Mouse (Mus musculus): ENCODE results near the gene Car6. TPM values are rescaled to one million over a fixed set of nuclear protein-coding genes. Genes with fewer than 3 reads are reported as not detected.
A peak's percentile ranks its signal among the peaks of the same experiment; 100 is the strongest.

Car6 gene
- polyA plus RNA-seq, 1 experiment from 2014 or later: not detected

- Histone ChIP-seq H3K4me2 (replicated peaks; ENCODE audit: low read depth, low read length) (no peak overlapping the region), H3K9me3 (ENCODE audit: control insufficient read depth, low read depth, low read length) (no peaks in the 10 kb centered on the region), H3K4me3 (ENCODE audit: low read depth, low read length) (no peak overlapping the region), H3K27ac (ENCODE audit: low read length) (no peak overlapping the region), H3K4me1 (ENCODE audit: control insufficient read depth, insufficient read depth, low read length) (no peaks in the 10 kb centered on the region), H3K36me3 (ENCODE audit: control insufficient read depth, insufficient read depth, low read length) (no peaks in the 10 kb centered on the region), H3K27me3 (ENCODE audit: control insufficient read depth, insufficient read depth, low read length) (no peaks in the 10 kb centered on the region), H3K9ac (replicated peaks; ENCODE audit: low read depth, low read length) (no peak overlapping the region)
- no peak for ATAC-seq (ENCODE audit: insufficient number of reproducible peaks, insufficient read depth, low FRiP score, low read depth)
- WGBS: 63% methylated on average over 4 of the region's 4 CpGs
Measured at GRCm38 (mm10) chr4:150146286-150146685, 54.8 kb downstream of the Car6 start.

- 0 out of 2 replicates have a peak, but pooled peaks have one; percentile 42 for ATAC-seq (ENCODE audit: insufficient number of reproducible peaks, insufficient read depth, low FRiP score, low read depth)
- Histone ChIP-seq H3K4me1 (ENCODE audit: control insufficient read depth, insufficient read depth, low read length) (no peaks in the 10 kb centered on the region), H3K27ac (ENCODE audit: low read length) (no peak overlapping the region), H3K36me3 (ENCODE audit: control insufficient read depth, insufficient read depth, low read length) (no peaks in the 10 kb centered on the region), H3K4me3 (ENCODE audit: low read depth, low read length) (no peak overlapping the region), H3K4me2 (replicated peaks; ENCODE audit: low read depth, low read length) (peak overlapping the region; percentile 5; the same call in 1 of the 2 replicates), H3K27me3 (ENCODE audit: control insufficient read depth, insufficient read depth, low read length) (no peaks in the 10 kb centered on the region), H3K9me3 (ENCODE audit: control insufficient read depth, low read depth, low read length) (no peaks in the 10 kb centered on the region), H3K9ac (replicated peaks; ENCODE audit: low read depth, low read length) (no peak overlapping the region)
- WGBS: 21% methylated on average over 12 of the region's 12 CpGs
Measured at GRCm38 (mm10) chr4:150144242-150144641, 56.9 kb downstream of the Car6 start.

GRCm38 (mm10) chr4:150140346-150140745 lies 60.8 kb downstream of the Car6 start:
- no peak overlapping the region for H3K4me3 ChIP-seq (ENCODE audit: low read depth, low read length)
- no peak for ATAC-seq (ENCODE audit: insufficient number of reproducible peaks, insufficient read depth, low FRiP score, low read depth)
- no peaks in the 10 kb centered on the region for H3K9me3 ChIP-seq (ENCODE audit: control insufficient read depth, low read depth, low read length)
- no peak overlapping the region for H3K9ac ChIP-seq (replicated peaks; ENCODE audit: low read depth, low read length)
- H3K27me3 ChIP-seq (ENCODE audit: control insufficient read depth, insufficient read depth, low read length): no peaks in the 10 kb centered on the region
- WGBS: 78% methylated on average over 7 of the region's 7 CpGs
- no peaks in the 10 kb centered on the region for H3K36me3 ChIP-seq (ENCODE audit: control insufficient read depth, insufficient read depth, low read length)
- H3K4me2 ChIP-seq (replicated peaks; ENCODE audit: low read depth, low read length): no peak overlapping the region
- no peak overlapping the region for H3K27ac ChIP-seq (ENCODE audit: low read length)
- no peaks in the 10 kb centered on the region for H3K4me1 ChIP-seq (ENCODE audit: control insufficient read depth, insufficient read depth, low read length)

GRCm38 (mm10) chr4:150139090-150139489 lies 62.0 kb downstream of the Car6 start:
- no peaks in the 10 kb centered on the region for H3K4me1 ChIP-seq (ENCODE audit: control insufficient read depth, insufficient read depth, low read length)
- no peak overlapping the region for H3K4me2 ChIP-seq (replicated peaks; ENCODE audit: low read depth, low read length)
- H3K27ac ChIP-seq (ENCODE audit: low read length): no peak overlapping the region
- H3K9me3 ChIP-seq (ENCODE audit: control insufficient read depth, low read depth, low read length): no peaks in the 10 kb centered on the region
- H3K36me3 ChIP-seq (ENCODE audit: control insufficient read depth, insufficient read depth, low read length): no peaks in the 10 kb centered on the region
- H3K27me3 ChIP-seq (ENCODE audit: control insufficient read depth, insufficient read depth, low read length): no peaks in the 10 kb centered on the region
- H3K4me3 ChIP-seq (ENCODE audit: low read depth, low read length): no peak overlapping the region
- ATAC-seq (ENCODE audit: insufficient number of reproducible peaks, insufficient read depth, low FRiP score, low read depth): no peak
- no peak overlapping the region for H3K9ac ChIP-seq (replicated peaks; ENCODE audit: low read depth, low read length)
- WGBS: 62% methylated on average over 13 of the region's 13 CpGs

- 23% methylated on average over 9 of the region's 9 CpGs for WGBS
- Histone ChIP-seq H3K27ac (ENCODE audit: low read length) (no peak overlapping the region), H3K9ac (replicated peaks; ENCODE audit: low read depth, low read length) (no peak overlapping the region), H3K4me2 (replicated peaks; ENCODE audit: low read depth, low read length) (peak overlapping the region; percentile 25; the same call in 1 of the 2 replicates), H3K9me3 (ENCODE audit: control insufficient read depth, low read depth, low read length) (no peaks in the 10 kb centered on the region), H3K27me3 (ENCODE audit: control insufficient read depth, insufficient read depth, low read length) (no peaks in the 10 kb centered on the region), H3K36me3 (ENCODE audit: control insufficient read depth, insufficient read depth, low read length) (no peaks in the 10 kb centered on the region), H3K4me3 (ENCODE audit: low read depth, low read length) (peak overlapping the region; percentile 4; the same call in 1 of the 2 replicates), H3K4me1 (ENCODE audit: control insufficient read depth, insufficient read depth, low read length) (no peaks in the 10 kb centered on the region)
- ATAC-seq (ENCODE audit: insufficient number of reproducible peaks, insufficient read depth, low FRiP score, low read depth): peak; percentile 70
Measured at GRCm38 (mm10) chr4:150138084-150138543, 63.0 kb downstream of the Car6 start.

GRCm38 (mm10) chr4:150137368-150138083 lies 63.6 kb downstream of the Car6 start:
- H3K4me2 ChIP-seq (replicated peaks; ENCODE audit: low read depth, low read length): no peak overlapping the region
- H3K9ac ChIP-seq (replicated peaks; ENCODE audit: low read depth, low read length): no peak overlapping the region
- no peak for ATAC-seq (ENCODE audit: insufficient number of reproducible peaks, insufficient read depth, low FRiP score, low read depth)
- H3K36me3 ChIP-seq (ENCODE audit: control insufficient read depth, insufficient read depth, low read length): no peaks in the 10 kb centered on the region
- 80% methylated on average over 7 of the region's 7 CpGs for WGBS
- no peak overlapping the region for H3K27ac ChIP-seq (ENCODE audit: low read length)
- H3K9me3 ChIP-seq (ENCODE audit: control insufficient read depth, low read depth, low read length): no peaks in the 10 kb centered on the region
- H3K27me3 ChIP-seq (ENCODE audit: control insufficient read depth, insufficient read depth, low read length): no peaks in the 10 kb centered on the region
- H3K4me1 ChIP-seq (ENCODE audit: control insufficient read depth, insufficient read depth, low read length): no peaks in the 10 kb centered on the region
- no peak overlapping the region for H3K4me3 ChIP-seq (ENCODE audit: low read depth, low read length)

Other genes starting within 250 kb of the Car6 start
- 15.9 and 19.2 TPM in 2 replicates for gene Spsb1, start 246.3 kb downstream of the Car6 start, polyA plus RNA-seq (2014; fragmentation: Nextera tagmentation; extraction: Ambion mirVana)
- gene H6pd, start 192.3 kb downstream of the Car6 start, polyA plus RNA-seq (2014; fragmentation: Nextera tagmentation; extraction: Ambion mirVana): 8.8 and 10.2 TPM in 2 replicates
- gene Gpr157, start 114.0 kb downstream of the Car6 start, polyA plus RNA-seq (2014; fragmentation: Nextera tagmentation; extraction: Ambion mirVana): 0.39 and 0.86 TPM in 2 replicates
- 1.1 TPM in 2 replicates for gene Slc2a5, start 82.0 kb downstream of the Car6 start, polyA plus RNA-seq (2014; fragmentation: Nextera tagmentation; extraction: Ambion mirVana)
- not detected in 2 replicates for gene Slc2a7, start 52.4 kb downstream of the Car6 start, polyA plus RNA-seq (2014; fragmentation: Nextera tagmentation; extraction: Ambion mirVana)
- gene Eno1, start 35.4 kb upstream of the Car6 start, polyA plus RNA-seq (2014; fragmentation: Nextera tagmentation; extraction: Ambion mirVana): 1,497 and 1,560 TPM in 2 replicates
- 41.1 and 45.2 TPM in 2 replicates for gene Rere, start 80.3 kb upstream of the Car6 start, polyA plus RNA-seq (2014; fragmentation: Nextera tagmentation; extraction: Ambion mirVana)

Measured in stomach, embryonic 14.5 days (tissue).